Mouse (Mus musculus): Measurements from ENCODE around the gene L1td1.

Gene L1td1

DNA sequence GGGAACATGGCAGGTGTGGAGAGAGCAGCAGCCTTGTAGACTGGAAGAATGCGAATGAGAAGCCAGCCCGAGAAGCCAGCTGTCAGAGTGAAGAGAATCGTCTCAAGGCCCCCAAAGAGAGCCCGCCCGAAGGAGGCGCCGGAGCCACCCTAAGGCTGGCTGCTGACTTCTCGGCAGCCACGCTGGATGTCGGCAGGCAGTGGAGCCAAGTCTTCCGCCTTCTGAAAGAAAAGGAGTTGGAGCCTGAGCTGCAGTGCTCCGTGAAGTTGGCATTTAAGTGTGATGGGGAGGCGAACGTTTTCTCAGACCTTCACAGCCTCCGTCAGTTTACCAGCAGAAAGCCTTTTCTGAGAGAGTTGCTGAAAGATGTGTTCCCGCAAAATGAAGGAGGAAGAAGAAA lies 7.1 kb downstream of the L1td1 start:
- no peak for DNase-seq (ENCODE audit: low read depth in 2 of 2, low spot score in 2 of 2)

DNA sequence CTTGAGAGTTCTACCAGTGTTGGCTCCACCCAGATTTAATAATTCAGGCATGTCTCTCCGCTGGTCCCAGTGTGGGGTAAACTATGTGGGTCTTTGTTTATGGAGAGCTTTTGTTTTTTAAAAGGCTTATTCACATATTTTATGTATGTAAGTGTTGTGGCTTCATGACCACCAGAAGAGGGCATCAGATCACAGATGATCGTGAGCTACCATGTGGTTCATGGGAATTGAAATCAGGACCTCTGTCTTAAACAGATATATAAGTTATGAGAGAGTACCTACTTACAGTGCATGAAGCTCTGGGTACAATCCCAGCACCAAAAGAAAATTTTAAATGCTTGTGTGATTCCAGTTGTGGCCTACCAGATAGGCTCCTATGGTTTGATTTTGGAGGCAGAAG lies 13.2 kb downstream of the L1td1 start:
- no peak for DNase-seq (ENCODE audit: low read depth in 2 of 2, low spot score in 2 of 2)

DNA sequence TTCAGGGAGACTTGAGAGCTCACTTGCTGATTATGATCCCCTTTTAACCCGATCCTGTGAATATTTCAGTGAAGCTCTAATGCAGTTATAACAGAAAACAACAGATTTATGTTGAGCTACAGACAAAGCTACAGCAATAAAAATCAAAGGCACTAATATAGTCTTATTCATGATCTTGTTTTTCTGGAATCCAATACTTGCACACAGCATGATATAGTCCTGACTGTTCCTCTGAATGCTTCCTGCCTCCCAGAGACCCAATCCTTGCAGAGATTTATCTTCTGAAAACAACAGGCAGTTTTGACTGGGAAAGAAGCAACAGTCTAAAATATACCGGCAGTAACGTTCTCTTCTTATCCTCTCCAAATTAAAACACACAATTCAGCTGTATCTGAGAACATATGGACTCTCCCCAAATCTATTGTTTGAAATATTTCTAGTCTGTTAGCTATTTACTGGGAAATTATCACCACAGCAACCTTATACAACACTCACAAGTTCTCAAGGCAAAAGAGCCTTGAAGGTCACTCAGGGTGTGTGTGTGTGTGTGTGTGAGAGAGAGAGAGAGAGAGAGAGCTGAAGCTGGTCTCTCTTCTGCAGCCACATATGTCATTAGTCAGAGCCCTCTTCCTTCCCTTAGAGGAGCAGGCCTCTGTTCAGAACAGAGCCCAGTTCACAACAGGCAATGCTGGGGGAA lies 16.8 kb downstream of the L1td1 start:
- no peak for DNase-seq (ENCODE audit: low read depth in 2 of 2, low spot score in 2 of 2)

DNA sequence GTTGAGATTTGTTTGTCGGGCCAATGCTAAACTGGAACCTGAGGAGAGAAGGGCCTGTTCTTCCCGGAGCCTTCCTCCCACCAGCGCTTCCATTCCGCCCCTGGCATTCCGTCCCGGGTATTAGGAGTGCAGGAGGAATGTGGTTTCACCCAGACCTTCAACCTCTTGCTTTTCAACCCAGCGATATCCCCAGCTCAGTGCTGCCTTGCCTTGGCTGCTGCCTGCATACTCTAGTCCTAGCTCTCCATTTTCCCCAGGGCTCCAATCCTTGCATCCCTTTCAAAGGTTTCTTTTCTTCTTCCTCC lies 17.3 kb downstream of the L1td1 start:
- no peak for DNase-seq (ENCODE audit: low read depth in 2 of 2, low spot score in 2 of 2)

DNA sequence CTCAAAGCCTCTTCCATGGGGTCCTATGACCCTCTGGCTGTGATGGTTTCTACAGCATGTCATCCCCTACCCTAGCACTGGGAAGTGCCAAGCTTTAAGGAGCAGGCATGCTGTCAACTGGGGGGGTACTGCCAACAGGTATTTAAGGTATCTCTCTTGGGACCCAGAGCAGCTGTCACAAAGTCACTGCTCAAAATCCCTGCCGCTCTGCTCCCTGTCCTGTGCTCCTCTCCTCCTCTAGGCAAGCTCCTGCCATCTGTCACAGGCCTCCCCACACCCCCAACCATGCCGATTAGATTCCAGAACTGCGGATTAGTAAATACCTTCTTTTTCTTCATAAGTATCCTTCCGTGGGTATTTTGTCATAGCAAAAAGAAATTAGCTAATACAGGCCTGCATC lies 27.9 kb downstream of the L1td1 start:
- DNase-seq (ENCODE audit: low read depth in 2 of 2, low spot score in 2 of 2) = no peak

DNA sequence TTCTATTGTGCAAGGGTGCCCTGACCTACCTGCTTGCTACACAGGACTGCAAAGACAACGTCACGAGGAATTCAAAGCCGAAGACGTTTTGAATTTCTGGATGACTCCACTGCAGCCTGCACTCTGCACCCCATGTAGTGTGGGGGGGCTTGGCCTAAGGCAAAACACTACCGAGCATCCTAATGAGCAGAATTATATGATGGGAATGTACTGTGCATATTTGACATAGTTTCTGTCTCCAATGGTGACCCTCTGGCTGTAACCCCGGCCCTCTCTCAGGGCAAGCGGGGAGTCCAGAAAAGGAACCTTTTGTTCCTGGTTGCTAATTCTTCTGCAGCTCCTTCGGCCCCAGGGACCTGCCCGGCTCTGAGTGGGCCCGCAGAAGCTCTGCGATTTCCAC lies 29.6 kb downstream of the L1td1 start:
- no peak for DNase-seq (ENCODE audit: low read depth in 2 of 2, low spot score in 2 of 2)

DNA sequence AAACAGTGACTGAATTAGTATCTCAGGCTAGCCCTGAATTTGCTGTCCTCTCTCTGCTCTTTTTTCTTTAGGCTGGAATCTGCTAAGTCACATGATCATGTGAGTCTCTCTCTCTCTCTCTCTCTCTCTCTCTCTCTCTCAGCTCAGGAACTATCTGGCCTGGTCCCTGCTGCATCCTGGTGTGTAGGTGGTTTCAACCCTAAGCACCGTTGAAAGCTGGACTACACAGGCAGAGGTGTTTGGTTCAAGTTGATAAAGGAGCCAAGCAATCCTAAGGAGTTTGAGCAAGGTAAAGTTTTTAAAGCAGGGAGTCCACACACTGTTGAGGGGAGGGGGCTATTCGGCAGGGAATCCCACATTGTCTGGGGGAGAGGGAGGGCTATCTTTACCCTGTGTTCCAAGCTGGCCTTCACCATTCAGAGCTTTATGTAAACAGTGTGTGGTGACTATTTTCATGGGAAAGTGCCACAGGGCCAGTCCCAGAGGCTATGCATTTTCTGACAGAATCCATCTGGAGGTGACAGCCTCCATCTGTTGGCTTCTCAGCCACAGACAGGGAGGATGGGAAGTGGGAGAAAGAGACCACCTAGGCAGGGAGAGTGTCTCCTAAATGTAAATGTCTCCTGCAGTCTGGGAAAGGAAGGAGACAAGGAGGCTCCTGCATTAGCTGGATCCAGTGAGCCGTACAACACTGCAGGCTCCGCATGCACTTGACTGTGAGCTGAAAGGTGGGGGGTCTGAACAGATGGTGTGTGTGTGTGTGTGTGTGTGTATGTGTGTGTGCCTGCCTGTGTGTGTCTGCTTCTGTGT lies 31.7 kb downstream of the L1td1 start:
- no peak for DNase-seq (ENCODE audit: low read depth in 2 of 2, low spot score in 2 of 2)

DNA sequence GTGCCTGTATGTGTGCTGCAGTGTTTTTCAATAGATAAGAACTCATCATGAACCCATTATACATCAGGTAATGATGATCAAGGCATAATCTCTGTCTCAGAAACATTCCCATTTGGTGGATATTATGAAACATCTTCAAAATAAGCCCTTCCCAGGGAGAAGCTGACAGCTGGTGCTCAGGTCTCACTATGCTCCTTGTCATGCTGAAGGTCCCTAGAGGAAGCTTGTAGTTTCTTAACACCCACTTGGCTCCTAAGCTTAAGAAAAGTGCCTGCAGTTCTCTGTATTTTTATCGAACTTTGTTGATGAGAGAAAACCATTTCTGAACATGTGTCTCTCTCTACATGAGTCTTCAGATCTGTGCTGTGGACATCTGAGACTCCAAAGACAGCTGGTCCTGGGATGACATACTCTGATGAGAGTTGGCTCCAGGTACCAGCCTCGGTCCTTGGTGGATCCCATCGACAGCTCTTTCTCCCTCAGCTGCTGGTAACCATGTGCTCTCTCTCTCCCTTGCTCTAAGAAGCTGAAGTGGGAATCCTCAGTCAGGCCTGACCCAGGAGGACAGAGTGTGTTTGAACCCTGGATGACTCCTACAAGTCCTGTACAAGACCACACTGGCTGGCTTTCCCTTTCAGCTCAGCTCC lies 32.5 kb downstream of the L1td1 start:
- no peak for DNase-seq (ENCODE audit: low read depth in 2 of 2, low spot score in 2 of 2)

DNA sequence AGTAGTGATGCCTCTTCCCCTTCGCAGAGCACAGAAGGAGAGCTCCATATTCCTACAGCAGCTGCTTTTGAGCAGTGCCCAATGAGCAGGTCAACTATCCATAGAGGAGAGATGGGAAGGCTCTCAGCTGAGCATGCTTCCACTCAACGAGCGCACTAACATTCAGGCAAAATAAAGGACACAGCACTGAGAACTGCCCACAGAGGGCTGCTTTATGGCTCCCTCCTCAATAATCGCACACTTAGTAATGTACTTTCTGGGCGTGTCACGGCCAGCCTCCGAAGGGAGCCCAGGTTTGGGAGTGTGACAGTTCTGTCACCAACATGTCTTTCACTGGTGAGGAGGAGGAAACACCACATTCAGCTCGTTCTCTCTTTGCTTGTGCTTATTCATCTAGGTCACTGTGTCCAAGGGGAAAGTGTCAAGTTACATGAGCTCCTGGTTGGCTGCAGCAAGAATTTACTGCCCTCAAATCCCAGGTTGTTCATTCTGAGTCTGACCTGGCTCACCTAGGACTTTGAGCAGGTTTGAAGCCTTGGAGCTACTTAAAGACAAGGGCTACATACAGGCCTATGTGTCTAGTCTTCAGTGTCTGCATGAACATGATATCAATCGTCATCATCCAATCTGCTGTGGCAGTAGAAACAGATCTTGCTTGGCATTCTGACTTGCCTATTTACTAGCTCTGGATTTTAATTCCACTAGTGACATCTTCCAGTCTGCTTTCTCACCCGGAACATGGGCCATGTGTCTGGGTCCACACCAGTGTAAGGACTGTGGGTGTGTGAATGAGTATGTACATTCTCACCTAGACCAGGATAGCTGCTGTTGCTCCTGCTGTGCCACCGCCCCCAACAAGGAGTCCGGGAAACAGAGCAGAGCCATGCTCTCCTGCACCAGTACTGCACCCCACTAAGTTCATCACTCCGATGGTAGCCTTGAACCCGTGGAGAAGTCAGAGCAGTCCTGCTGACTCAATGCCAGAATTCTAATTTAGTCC lies 40.9 kb downstream of the L1td1 start:
- DNase-seq (ENCODE audit: low read depth in 2 of 2, low spot score in 2 of 2) = no peak

DNA sequence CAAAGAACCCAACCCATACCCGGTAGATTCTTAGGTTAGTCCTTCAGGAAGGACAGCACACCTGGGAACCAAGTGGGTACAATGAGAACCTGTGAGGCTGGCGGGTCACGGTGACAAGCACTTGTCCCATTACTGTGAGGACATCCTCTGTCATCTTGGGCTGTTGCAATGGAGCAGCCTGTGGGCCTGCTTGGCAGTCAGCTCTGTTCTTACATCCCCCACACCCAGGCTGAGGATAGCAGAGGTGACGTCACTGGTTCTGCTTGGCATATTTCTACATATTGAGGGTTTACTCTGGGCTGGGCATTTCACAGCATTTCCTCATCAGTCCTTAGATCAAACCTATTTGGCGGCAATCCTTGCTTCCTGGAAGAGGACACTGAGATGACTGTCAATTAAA lies 47.3 kb downstream of the L1td1 start:
- no peak for DNase-seq (ENCODE audit: low read depth in 2 of 2, low spot score in 2 of 2)

DNA sequence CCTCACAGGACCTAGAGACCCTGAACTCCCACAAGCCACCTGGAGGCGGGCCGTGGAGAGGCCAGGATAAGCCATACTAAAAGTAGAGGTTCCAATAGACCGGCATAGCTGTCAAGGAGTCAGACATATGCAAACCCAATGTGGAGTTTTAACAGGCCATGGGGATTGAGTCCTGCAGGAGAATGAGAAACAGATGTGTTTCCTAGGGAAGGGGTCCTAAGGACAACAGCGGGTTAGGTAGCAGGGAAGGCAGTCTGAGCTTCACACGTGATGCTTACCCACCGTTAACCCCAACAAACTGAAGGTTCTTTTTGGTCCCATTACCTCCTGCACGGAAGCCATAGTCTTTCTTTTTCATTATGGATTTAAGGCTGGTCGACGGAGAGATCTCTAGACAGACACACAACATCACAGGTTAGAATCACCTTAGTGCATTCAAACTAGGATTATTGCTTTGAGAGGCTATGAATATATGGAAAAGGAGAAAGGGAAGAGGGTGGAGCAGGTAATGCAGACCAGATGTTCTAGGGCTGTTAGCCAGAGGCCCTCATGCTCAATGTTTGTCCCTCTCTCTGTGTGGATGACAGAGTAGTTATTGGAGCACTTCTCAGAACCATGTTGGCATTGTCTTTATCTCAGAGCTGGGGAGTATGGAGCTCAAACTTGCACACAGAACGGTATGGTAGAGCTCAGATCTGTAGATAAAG lies 50.3 kb downstream of the L1td1 start:
- no peak for DNase-seq (ENCODE audit: low read depth in 2 of 2, low spot score in 2 of 2)

DNA sequence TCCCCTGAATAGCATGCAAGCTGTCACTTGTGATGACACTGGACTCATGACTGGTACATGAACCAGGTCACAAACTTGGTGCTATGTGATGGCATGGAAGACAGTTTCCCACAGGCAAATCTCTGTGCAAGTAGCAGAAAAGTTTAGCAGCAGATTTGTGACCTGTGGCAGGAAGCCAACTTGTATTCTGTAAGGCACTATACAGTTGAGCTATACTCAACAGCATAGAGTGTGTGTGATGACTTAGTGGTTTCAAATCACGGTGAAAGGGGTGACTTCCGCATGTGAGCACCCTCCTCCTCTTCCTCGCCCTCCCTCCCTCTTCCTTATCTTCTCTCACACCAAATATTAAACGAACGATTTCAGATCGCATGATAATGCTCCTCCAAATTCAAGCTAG lies 50.9 kb downstream of the L1td1 start:
- no peak for DNase-seq (ENCODE audit: low read depth in 2 of 2, low spot score in 2 of 2)

DNA sequence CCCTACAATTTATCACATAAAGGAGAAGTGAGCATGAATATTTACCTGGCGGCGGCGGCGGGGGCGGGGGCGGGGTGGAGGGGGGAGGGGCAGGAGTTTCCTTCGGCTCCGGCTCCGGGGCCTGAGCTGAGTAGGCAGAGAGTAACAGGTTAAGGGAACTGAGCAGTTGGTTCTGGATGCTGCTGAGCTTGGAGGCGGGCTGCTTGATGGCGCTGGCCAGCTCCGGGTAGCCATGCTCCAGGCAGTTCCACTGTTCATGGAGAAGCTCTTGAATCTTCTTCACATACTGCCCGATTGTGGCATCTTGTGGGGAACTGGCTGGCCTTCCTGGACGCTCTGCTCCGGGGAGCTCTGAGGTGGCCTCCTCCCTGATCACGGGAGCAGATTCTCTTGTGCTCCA lies 51.7 kb downstream of the L1td1 start:
- DNase-seq (ENCODE audit: low read depth in 2 of 2, low spot score in 2 of 2) = no peak

DNA sequence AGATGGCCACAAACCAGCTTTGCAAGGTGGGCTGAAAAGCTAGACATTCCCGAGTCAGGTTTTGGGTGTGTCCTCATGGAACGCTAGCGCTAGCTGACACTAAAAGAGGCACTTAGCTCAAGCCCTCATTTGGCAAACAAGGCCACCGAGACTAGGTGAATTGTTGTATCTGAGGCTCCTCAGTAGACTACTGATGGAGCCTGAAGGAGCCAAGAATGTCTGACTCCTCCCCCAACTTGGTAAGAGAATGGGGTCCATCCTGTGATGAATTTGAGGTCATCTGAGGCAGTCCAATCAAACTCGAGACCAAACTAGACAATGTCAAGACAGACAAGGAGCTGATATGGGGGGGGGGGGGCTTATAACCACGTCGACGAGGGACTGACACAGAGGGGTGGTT lies 59.3 kb downstream of the L1td1 start:
- DNase-seq (ENCODE audit: low read depth in 2 of 2, low spot score in 2 of 2) = no peak

DNA sequence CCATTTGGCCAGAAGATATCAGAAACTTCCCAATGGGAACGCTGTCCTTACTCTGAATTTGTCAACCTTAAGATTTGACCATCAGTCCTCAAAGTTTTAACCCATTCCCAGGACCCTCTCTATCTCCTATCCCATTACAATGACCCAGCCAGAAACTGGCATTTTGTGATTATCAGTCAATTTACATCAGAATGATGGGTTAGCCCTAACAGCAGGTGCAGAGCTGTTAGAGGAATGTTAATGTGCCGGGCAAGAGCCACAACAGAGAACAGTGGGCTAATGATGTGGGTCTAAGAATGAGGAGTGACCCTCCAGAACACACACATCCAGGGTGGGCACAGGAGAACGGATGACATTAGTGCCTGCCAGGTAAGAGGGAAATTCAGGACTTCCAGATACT lies 59.7 kb downstream of the L1td1 start:
- no peak for DNase-seq (ENCODE audit: low read depth in 2 of 2, low spot score in 2 of 2)

Measured in CD8-positive naive resting alpha-beta T cell, adult 2 months (primary cell).